Mouse (Mus musculus) forebrain, embryonic 14.5 days (tissue): ENCODE measurements around the gene Ppp4r1. TPM values are rescaled to one million over a fixed set of nuclear protein-coding genes. Genes with fewer than 3 reads are reported as not detected.
A peak's percentile ranks its signal among the peaks of the same experiment; 100 is the strongest.

Source experiments
- ATAC-seq: fragments of 200-750 bp; cut with Nextera tagmentation; 2 replicates; pipeline ENCODE4 v1.8.0; 2017; ENCODE audit warnings: mild to moderate bottlenecking, moderate library complexity
- DNase-seq: peaks from one replicate; pipeline ENCODE4 v3.0.0-alpha.2; 2015; ENCODE audit warnings: low spot score
- H3K27ac ChIP-seq: fragments of 300-500 bp; sonication (generic); 2 replicates; pipeline ENCODE4 v1.5.1; 2014; ENCODE audit warnings: low read depth, mild to moderate bottlenecking, control low read depth, low read length, moderate library complexity
- H3K27me3 ChIP-seq: fragments of 300-500 bp; sonication (generic); replicated peaks from 2 replicates; pipeline ENCODE4 v1.6.1; 2014; ENCODE audit warnings: low read length, control low read depth, mixed read lengths; ENCODE audit not compliant: control insufficient read depth, insufficient read depth
- H3K36me3 ChIP-seq: fragments of 300-500 bp; sonication (generic); 2 replicates; pipeline ENCODE4 v1.6.1; 2014; ENCODE audit warnings: low read length, control low read depth; ENCODE audit not compliant: control insufficient read depth, insufficient read depth
- H3K4me1 ChIP-seq: fragments of 300-500 bp; sonication (generic); 2 replicates; pipeline ENCODE4 v1.6.1; 2014; ENCODE audit warnings: antibody characterized with exemption, low read length, control low read depth; ENCODE audit not compliant: control insufficient read depth, insufficient read depth
- H3K4me2 ChIP-seq: fragments of 300-500 bp; sonication (generic); 2 replicates; pipeline ENCODE4 v1.6.1; 2014; ENCODE audit warnings: mild to moderate bottlenecking, control low read depth, low read length
- H3K4me3 ChIP-seq: fragments of 300-500 bp; sonication (generic); 2 replicates; pipeline ENCODE4 v1.5.1; 2014; ENCODE audit warnings: low read depth, low read length, control low read depth
- H3K9ac ChIP-seq: fragments of 300-500 bp; sonication (generic); 2 replicates; pipeline ENCODE4 v1.6.1; 2014; ENCODE audit warnings: mild to moderate bottlenecking, low read length, control low read depth, moderate library complexity
- H3K9me3 ChIP-seq: fragments of 300-500 bp; sonication (generic); replicated peaks from 2 replicates; pipeline ENCODE4 v1.6.1; 2016; ENCODE audit warnings: low read length, control low read depth, mixed read lengths; ENCODE audit not compliant: control insufficient read depth
- WGBS: fragments of 180-500 bp; shearing (Covaris S2); extraction: QIAGEN DNeasy Blood & Tissue Kit; methylation state at CpG from one replicate; pipeline ENCODE4 v1.1.7; 2014; 5-methylcytosine and 5-hydroxymethylcytosine counted together
- polyA plus RNA-seq: library from polyadenylated mRNA; unstranded; fragments of >200 nt; fragmentation: Nextera tagmentation; extraction: Ambion mirVana; gene quantifications from 2 replicates; pipeline ENCODE4 v1.2.1, GENCODE M21; 2014

The Ppp4r1 gene
- polyA plus RNA-seq, 1 experiment from 2014 or later = 37.1 TPM

DNA sequence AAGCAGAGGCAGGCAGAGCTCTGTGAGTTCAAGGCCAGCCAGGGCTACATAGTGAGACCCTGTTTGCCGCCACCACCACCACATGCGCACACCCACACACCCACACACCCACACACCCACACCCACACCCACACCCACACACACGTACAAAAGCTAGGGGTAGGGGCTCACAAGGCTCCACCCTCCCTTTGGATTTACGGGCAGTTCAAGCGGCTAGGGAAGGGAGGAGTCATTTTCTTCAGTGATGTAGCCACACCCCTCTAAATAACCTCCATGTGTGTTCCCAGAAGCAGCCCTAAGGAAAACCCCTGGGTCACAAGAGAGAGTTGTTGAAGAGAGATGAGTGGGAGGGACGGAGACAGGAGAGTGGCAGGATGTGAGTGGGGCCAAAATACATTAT is 94.7 kb downstream of the Ppp4r1 start:
- ATAC-seq = no peak
- Histone ChIP-seq H3K4me2 (no peak overlapping the region), H3K4me3 (no peak overlapping the region), H3K27ac (no peak overlapping the region), H3K4me1 (peaks cover under 1% of the 10 kb centered on the region; the same call in 1 of the 2 replicates), H3K9ac (no peak overlapping the region), H3K27me3 (no peaks in the 10 kb centered on the region), H3K9me3 (no peaks in the 10 kb centered on the region), H3K36me3 (no peaks in the 10 kb centered on the region)
- DNase-seq = no peak
- 82% methylated on average over 6 of the region's 6 CpGs for WGBS

DNA sequence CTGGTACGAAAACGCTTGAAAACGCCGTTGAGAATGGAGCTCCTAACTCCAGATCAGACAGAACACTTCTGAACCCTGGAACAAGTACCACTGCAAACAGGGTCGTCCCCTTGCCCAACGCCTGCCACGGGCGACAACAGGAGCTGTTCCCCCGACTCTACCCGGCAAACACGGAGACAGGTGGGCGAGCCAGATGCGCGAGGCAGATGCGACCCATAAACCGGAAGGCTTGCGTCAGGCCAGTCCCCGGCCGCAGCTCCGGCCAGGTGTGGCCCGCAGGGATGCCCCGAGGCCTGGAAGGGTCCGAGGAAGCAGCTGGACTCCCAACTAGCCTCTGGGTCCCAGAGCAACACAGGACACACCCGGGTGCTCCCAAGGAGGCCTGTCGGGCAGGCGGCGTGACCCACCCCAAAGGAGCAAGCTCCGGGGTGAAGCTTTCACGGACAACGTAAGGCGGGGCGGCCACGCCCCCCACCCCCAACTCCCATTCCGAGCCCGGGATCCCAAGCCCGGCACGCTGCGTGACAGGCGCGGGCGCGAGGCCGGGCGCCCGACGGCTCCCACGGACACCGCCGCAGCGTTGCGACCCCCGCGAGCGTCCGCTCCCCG is 101.8 kb downstream of the Ppp4r1 start:
- WGBS = under 1% methylated on average over 54 of the region's 56 CpGs
- H3K27me3 ChIP-seq = no peaks in the 10 kb centered on the region
- peaks cover 10% of the 10 kb centered on the region for H3K4me1 ChIP-seq
- H3K9ac ChIP-seq = peak overlapping the region; percentile 90
- peak overlapping the region; percentile 95 for H3K4me3 ChIP-seq
- H3K4me2 ChIP-seq = peak overlapping the region; percentile 96
- DNase-seq (peak; percentile 53), ATAC-seq (peak; percentile 19)
- peak overlapping the region; percentile 89 for H3K27ac ChIP-seq
- no peaks in the 10 kb centered on the region for H3K9me3 ChIP-seq
- H3K36me3 ChIP-seq = no peaks in the 10 kb centered on the region

DNA sequence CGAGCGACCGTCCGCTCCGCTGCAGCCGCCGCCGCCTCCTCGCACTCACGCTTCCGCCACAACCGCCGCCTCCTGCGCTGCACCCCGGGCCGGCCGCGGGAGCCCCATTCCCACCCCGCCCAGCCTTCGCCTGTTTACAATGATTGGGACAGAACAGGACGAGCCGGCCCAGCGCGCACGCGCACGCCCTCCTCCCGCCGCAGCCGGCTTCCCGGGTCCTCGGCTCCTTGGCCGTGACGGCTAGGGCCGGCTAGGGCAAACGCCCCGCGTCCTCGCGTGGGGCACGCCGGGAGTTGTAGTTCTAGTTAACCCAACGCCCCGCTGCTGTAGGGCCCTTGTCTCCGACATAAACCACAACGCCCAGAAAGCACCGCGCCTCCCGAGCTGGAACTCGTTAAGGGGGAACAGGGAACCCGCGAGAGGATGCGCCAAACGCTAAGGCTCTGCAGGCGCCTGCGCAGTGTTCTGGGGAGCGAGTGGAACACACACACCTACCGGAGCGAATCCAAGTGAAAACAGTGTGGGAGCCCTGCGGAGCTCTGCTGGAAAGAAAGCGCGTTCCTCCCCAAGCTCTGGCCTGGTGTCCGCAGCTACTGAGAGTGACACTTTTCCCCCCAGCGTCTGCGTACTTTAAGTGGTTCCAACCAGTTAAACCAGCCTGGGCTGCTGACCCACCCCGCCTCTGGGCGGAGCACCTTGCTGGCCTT is 102.5 kb downstream of the Ppp4r1 start:
- WGBS = under 1% methylated on average over 67 of the region's 67 CpGs
- Histone ChIP-seq H3K36me3 (no peaks in the 10 kb centered on the region), H3K9me3 (no peaks in the 10 kb centered on the region), H3K4me3 (peak overlapping the region; percentile 95), H3K4me2 (peak overlapping the region; percentile 96), H3K27me3 (no peaks in the 10 kb centered on the region), H3K4me1 (peaks cover 10% of the 10 kb centered on the region), H3K9ac (peak overlapping the region; percentile 90), H3K27ac (peak overlapping the region; percentile 94)
- DNase-seq (peak; percentile 100), ATAC-seq (peak; percentile 99)

DNA sequence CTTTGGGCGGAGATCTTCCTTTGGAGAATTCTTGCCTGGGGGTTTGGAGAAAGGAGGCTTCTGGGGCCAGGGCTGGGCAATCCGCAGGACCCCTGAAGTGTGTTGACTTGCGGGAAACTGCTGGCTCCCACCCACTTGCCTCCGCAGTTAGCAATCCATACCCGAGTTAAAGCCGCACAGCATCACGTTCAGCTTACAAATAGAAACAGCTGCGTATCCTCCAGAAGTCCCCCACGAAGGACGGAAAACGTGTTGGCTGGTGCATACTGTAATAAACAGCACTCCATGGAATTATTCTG is 103.0 kb downstream of the Ppp4r1 start:
- peaks cover 10% of the 10 kb centered on the region for H3K4me1 ChIP-seq
- no peaks in the 10 kb centered on the region for H3K36me3 ChIP-seq
- ATAC-seq = peak; percentile 24; the same call in 1 of the 2 replicates
- no peak for DNase-seq
- H3K4me3 ChIP-seq = peak overlapping the region; percentile 95
- peak overlapping the region; percentile 94 for H3K27ac ChIP-seq
- no peaks in the 10 kb centered on the region for H3K27me3 ChIP-seq
- H3K9ac ChIP-seq = peak overlapping the region; percentile 76
- under 1% methylated on average over 11 of the region's 11 CpGs for WGBS
- peak overlapping the region; percentile 79 for H3K4me2 ChIP-seq
- no peaks in the 10 kb centered on the region for H3K9me3 ChIP-seq

DNA sequence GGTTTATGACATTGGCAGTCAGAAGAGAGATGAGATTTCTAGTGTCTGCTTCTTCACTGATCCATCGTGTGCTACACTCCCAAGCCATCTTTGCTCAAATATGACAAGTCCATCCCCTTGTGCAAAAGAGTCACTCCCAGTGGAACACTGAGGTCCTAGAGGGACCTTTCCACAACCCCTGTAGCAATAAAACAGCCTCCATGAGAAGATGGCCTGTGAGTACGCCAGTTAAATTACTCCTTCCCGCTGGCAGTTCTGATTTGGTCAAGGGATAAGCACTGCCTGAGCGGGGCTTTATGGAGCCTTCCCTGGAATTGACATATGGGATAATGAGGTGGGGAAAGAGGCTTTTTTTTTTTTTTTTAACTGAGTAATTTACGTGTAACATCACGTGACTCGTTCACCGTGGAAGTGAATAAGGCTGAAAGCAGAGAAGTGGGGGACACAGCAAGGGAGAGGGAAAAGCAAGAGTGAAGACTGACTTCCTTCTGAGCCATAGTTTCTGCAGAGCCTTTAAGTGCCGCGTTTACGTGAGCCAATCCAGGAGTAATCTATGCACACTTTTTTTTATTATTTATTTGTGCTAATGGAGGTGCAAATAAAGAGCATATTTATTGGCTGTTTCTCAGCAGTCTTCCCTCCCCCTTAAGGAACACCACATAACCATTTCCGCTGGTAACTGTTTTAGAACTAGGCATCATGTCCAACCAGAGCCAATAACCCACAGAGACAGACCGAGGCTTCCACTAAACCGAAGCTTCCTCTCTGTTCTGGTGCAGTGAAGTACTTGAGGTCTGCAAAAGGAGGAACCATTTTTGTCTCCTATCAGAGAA is 103.5 kb downstream of the Ppp4r1 start, which contains the start of gene Ralbp1:
Gene Ralbp1 (minus strand): TSS at position 102 of the 833 bp plus-strand sequence.
- WGBS = 9% methylated on average over 14 of the region's 14 CpGs
- DNase-seq (peak; percentile 70), ATAC-seq (no peak; the same call in 1 of the 2 replicates)
- no peaks in the 10 kb centered on the region for H3K36me3 ChIP-seq
- H3K4me1 ChIP-seq = peaks cover 10% of the 10 kb centered on the region
- peak within 1 kb of the TSS; percentile 90 for H3K9ac ChIP-seq
- no peaks in the 10 kb centered on the region for H3K9me3 ChIP-seq
- peak within 1 kb of the TSS; percentile 96 for H3K4me2 ChIP-seq
- H3K27ac ChIP-seq = peak within 1 kb of the TSS; percentile 94
- H3K4me3 ChIP-seq = peak within 1 kb of the TSS; percentile 95
- H3K27me3 ChIP-seq = no peaks in the 10 kb centered on the region

DNA sequence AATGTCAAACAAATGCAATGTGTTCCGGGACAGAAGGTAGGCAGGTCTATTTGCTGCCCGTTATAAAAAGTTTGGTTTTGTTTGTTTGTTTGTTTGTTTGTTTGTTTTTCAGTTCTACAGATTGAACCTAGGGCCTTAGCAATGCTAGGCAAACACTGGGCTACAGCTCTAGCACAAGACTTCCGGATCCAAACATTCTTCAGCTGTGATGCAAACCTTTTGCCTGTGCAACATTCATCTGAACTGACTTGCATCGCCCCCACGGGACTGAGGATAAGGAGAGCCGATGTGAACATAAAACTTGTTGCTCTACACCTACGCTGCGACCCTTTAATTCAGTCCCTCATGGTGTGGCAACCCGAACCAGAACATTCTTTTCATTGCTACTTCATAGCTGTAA is 104.2 kb downstream of the Ppp4r1 start:
- ATAC-seq (no peak), DNase-seq (no peak)
- Histone ChIP-seq H3K4me3 (peak overlapping the region; percentile 95; the same call in 1 of the 2 replicates), H3K4me1 (peaks cover 10% of the 10 kb centered on the region), H3K4me2 (peak overlapping the region; percentile 79), H3K27ac (no peak overlapping the region), H3K27me3 (no peaks in the 10 kb centered on the region), H3K9me3 (no peaks in the 10 kb centered on the region), H3K36me3 (no peaks in the 10 kb centered on the region), H3K9ac (peak overlapping the region; percentile 76)
- 83% methylated on average over 9 of the region's 9 CpGs for WGBS

DNA sequence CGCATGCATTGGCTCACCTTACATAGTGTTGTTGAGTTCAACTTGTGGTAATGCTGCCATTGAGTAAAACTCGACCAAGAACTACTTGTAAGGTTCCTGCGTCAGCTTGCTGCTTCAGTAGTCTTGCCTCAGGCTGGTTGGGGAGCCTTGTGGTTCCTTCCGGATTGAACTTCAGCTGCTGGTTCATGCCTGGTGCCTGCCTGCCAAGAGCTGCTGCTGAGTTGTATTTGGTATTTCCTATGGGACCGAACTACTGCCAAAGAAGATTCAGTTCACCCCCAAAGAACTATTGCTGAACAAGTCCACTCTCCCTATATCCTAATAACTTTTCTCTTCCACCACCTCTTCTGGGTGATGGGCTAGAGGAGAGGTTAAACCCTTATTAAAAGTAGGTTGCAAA is 107.1 kb downstream of the Ppp4r1 start:
- no peaks in the 10 kb centered on the region for H3K36me3 ChIP-seq
- H3K27ac ChIP-seq = no peak overlapping the region
- H3K4me2 ChIP-seq = no peak overlapping the region

More for the DNA sequence above, 107.1 kb downstream of the Ppp4r1 start:
- H3K4me3 ChIP-seq = no peak overlapping the region
- no peaks in the 10 kb centered on the region for H3K9me3 ChIP-seq
- no peak for ATAC-seq
- H3K9ac ChIP-seq = no peak overlapping the region
- no peak for DNase-seq
- WGBS = 82% methylated on average over 5 of the region's 5 CpGs
- no peaks in the 10 kb centered on the region for H3K27me3 ChIP-seq
- H3K4me1 ChIP-seq = peaks cover 2% of the 10 kb centered on the region; the same call in 1 of the 2 replicates
